ENCODE assay signal across 7 mouse cellular contexts in the genomic region with DNA sequence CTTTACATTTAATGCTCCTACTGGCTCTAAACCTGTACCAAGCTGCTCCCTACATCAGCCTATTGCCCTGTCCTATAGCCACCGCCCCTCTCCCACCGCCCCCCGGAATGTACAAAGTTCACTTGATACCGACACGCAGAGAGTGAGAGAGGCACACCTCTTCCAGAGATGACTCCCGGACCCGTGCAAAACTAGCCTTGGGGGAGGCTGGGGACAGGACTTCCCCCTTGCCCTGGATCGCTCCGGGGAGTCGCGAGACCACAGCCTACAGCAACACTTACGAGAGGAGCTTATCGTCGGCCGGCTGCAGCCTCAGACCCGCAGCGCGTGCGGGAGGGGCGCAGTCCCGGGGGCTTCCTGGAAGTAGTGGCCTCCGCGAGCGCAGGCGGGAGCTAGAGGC. TPM values are rescaled to one million over a fixed set of nuclear protein-coding genes. Genes with fewer than 3 reads are reported as not detected.
DNase-seq lines count a peak whose midpoint lies in the region; ATAC-seq and TF ChIP-seq lines count a peak whose summit lies in the region.

No protein-coding gene starts in this region.

- H3K4me2 ChIP-seq in embryonic facial prominence, embryonic 12.5 days (replicated peaks) = peak overlapping the region; percentile 72
- peak overlapping the region; percentile 76 for H3K4me2 ChIP-seq in intestine, embryonic 16.5 days (ENCODE audit: low read depth, low read length)
- peak overlapping the region; percentile 74 for H3K4me2 ChIP-seq in midbrain, embryonic 14.5 days (ENCODE audit: low read length)

- WGBS in embryonic facial prominence, embryonic 12.5 days = under 1% methylated on average over 25 of the region's 25 CpGs
- WGBS in intestine, embryonic 16.5 days = under 1% methylated on average over 25 of the region's 25 CpGs
- WGBS in midbrain, embryonic 14.5 days = under 1% methylated on average over 25 of the region's 25 CpGs

- H3K36me3 ChIP-seq in testis, adult 2 months (ENCODE audit: control insufficient read depth, insufficient read depth, low read length) = no peaks in the 10 kb centered on the region
- peaks cover 16% of the 10 kb centered on the region for H3K36me3 ChIP-seq in embryonic facial prominence, embryonic 12.5 days
- peaks cover 2% of the 10 kb centered on the region; the same call in 1 of the 2 replicates for H3K36me3 ChIP-seq in intestine, embryonic 16.5 days (ENCODE audit: control insufficient read depth, insufficient read depth, low read length)
- H3K36me3 ChIP-seq in midbrain, embryonic 14.5 days (ENCODE audit: control insufficient read depth, insufficient read depth, low read length) = peaks cover 24% of the 10 kb centered on the region

- no peaks in the 10 kb centered on the region for H3K27me3 ChIP-seq in testis, adult 2 months (ENCODE audit: control insufficient read depth, insufficient read depth, low read length)
- H3K27me3 ChIP-seq in embryonic facial prominence, embryonic 12.5 days = no peaks in the 10 kb centered on the region
- H3K27me3 ChIP-seq in intestine, embryonic 16.5 days (replicated peaks; ENCODE audit: control insufficient read depth, insufficient read depth, low read length) = no peaks in the 10 kb centered on the region
- no peaks in the 10 kb centered on the region for H3K27me3 ChIP-seq in midbrain, embryonic 14.5 days (ENCODE audit: control insufficient read depth, insufficient read depth, low read length)

- no peak for TF ChIP-seq POLR2A in testis, adult 2 months (IDR thresholded peaks at IDR 0.05; ENCODE audit: control insufficient read depth, low read depth, low read length)

- peak; percentile 2; the same call in 1 of the 2 replicates for ATAC-seq in embryonic facial prominence, embryonic 12.5 days (ENCODE audit: insufficient number of reproducible peaks, insufficient read depth, low FRiP score, low TSS enrichment)
- peak; percentile 57 for ATAC-seq in intestine, embryonic 16.5 days
- peak; percentile 0; the same call in 1 of the 2 replicates for ATAC-seq in midbrain, embryonic 14.5 days (ENCODE audit: low FRiP score, low TSS enrichment)

- H3K4me3 ChIP-seq in testis, adult 2 months (ENCODE audit: control insufficient read depth, low read depth, low read length) = peak overlapping the region; percentile 99
- peak overlapping the region; percentile 80 for H3K4me3 ChIP-seq in embryonic facial prominence, embryonic 12.5 days
- peak overlapping the region; percentile 92 for H3K4me3 ChIP-seq in intestine, embryonic 16.5 days (ENCODE audit: low read length)
- H3K4me3 ChIP-seq in midbrain, embryonic 14.5 days (replicated peaks; ENCODE audit: low read depth, low read length) = peak overlapping the region; percentile 64

- H3K4me1 ChIP-seq in testis, adult 2 months (ENCODE audit: control insufficient read depth, insufficient read depth, low read length) = peaks cover 22% of the 10 kb centered on the region
- H3K4me1 ChIP-seq in embryonic facial prominence, embryonic 12.5 days = peaks cover 21% of the 10 kb centered on the region
- H3K4me1 ChIP-seq in intestine, embryonic 16.5 days (ENCODE audit: control insufficient read depth, insufficient read depth, low read length) = peaks cover 41% of the 10 kb centered on the region
- H3K4me1 ChIP-seq in midbrain, embryonic 14.5 days (ENCODE audit: control insufficient read depth, insufficient read depth, low read length) = peaks cover 22% of the 10 kb centered on the region

- peak overlapping the region; percentile 73 for H3K9ac ChIP-seq in embryonic facial prominence, embryonic 12.5 days
- H3K9ac ChIP-seq in intestine, embryonic 16.5 days (ENCODE audit: low read depth, low read length) = peak overlapping the region; percentile 93
- H3K9ac ChIP-seq in midbrain, embryonic 14.5 days (replicated peaks; ENCODE audit: low read length) = peak overlapping the region; percentile 82

- no peaks in the 10 kb centered on the region for H3K9me3 ChIP-seq in embryonic facial prominence, embryonic 12.5 days
- no peaks in the 10 kb centered on the region for H3K9me3 ChIP-seq in intestine, embryonic 16.5 days (ENCODE audit: control insufficient read depth, low read length)
- H3K9me3 ChIP-seq in midbrain, embryonic 14.5 days (ENCODE audit: control insufficient read depth, low read length) = no peaks in the 10 kb centered on the region

- no peak for TF ChIP-seq CTCF in testis, adult 2 months (IDR thresholded peaks at IDR 0.05; ENCODE audit: control insufficient read depth, insufficient read depth, insufficient replicate concordance, low read depth, low read length)

- H3K27ac ChIP-seq in testis, adult 2 months (ENCODE audit: control insufficient read depth, insufficient read depth, low read depth, low read length) = peak overlapping the region; percentile 97
- peak overlapping the region; percentile 81 for H3K27ac ChIP-seq in embryonic facial prominence, embryonic 12.5 days
- H3K27ac ChIP-seq in intestine, embryonic 16.5 days (ENCODE audit: low read length) = peak overlapping the region; percentile 94
- H3K27ac ChIP-seq in midbrain, embryonic 14.5 days (replicated peaks; ENCODE audit: low read depth, low read length) = peak overlapping the region; percentile 85

- DNase-seq in testis, postnatal 14 days (ENCODE audit: low spot score) = no peak
- DNase-seq in midbrain, embryonic 14.5 days = no peak
- DNase-seq in cerebellum, postnatal 10 days = no peak
- DNase-seq in gastrocnemius, adult 18-20 months (ENCODE audit: low spot score) = no peak

RNA-seq across cellular contexts. Expression of gene Iqce, which starts 0.5 kb away (rescaled TPM):
- polyA plus RNA-seq in testis, adult 2 months (2012; rRNA removed) = 126 and 134 TPM in 2 replicates
- 25.9 and 29.7 TPM in 2 replicates for polyA plus RNA-seq in embryonic facial prominence, embryonic 12.5 days (2016; fragmentation: Nextera tagmentation; extraction: Ambion mirVana)
- 16.7 and 18.2 TPM in 2 replicates for polyA plus RNA-seq in intestine, embryonic 16.5 days (2015; fragmentation: Nextera tagmentation; extraction: Ambion mirVana)
- polyA plus RNA-seq in midbrain, embryonic 14.5 days (2014; fragmentation: Nextera tagmentation; extraction: Ambion mirVana) = 22.9 and 25.0 TPM in 2 replicates
- 1 to 10 TPM; 1.6 to 2.2 TPM for total RNA-seq in gastrocnemius, adult 18-20 months (2021)

RNA-seq across cellular contexts. Expression of gene Brat1, which starts 3.1 kb away (rescaled TPM):
- polyA plus RNA-seq in testis, adult 2 months (2012; rRNA removed) = 22.5 and 23.3 TPM in 2 replicates
- polyA plus RNA-seq in embryonic facial prominence, embryonic 12.5 days (2016; fragmentation: Nextera tagmentation; extraction: Ambion mirVana) = 23.8 and 24.5 TPM in 2 replicates
- polyA plus RNA-seq in intestine, embryonic 16.5 days (2015; fragmentation: Nextera tagmentation; extraction: Ambion mirVana) = 19.0 and 20.0 TPM in 2 replicates
- polyA plus RNA-seq in midbrain, embryonic 14.5 days (2014; fragmentation: Nextera tagmentation; extraction: Ambion mirVana) = 18.3 and 19.0 TPM in 2 replicates
- total RNA-seq in gastrocnemius, adult 18-20 months (2021) = 1 to 10 TPM; 4.5 to 5.3 TPM

RNA-seq across cellular contexts. Expression of gene Amz1, which starts 22.3 kb away (rescaled TPM):
- 0.14 and 0.28 TPM in 2 replicates for polyA plus RNA-seq in testis, adult 2 months (2012; rRNA removed)
- polyA plus RNA-seq in embryonic facial prominence, embryonic 12.5 days (2016; fragmentation: Nextera tagmentation; extraction: Ambion mirVana) = 0.74 and 1.4 TPM in 2 replicates
- polyA plus RNA-seq in intestine, embryonic 16.5 days (2015; fragmentation: Nextera tagmentation; extraction: Ambion mirVana) = 1.4 and 1.5 TPM in 2 replicates
- 1.9 and 3.1 TPM in 2 replicates for polyA plus RNA-seq in midbrain, embryonic 14.5 days (2014; fragmentation: Nextera tagmentation; extraction: Ambion mirVana)
- total RNA-seq in gastrocnemius, adult 18-20 months (2021) = under 1 TPM in 1 of 2 experiments, not detected in 1; 0.36 TPM

RNA-seq across cellular contexts. Expression of gene Ttyh3, which starts 52.8 kb away (rescaled TPM):
- polyA plus RNA-seq in testis, adult 2 months (2012; rRNA removed) = 16.2 and 18.3 TPM in 2 replicates
- polyA plus RNA-seq in embryonic facial prominence, embryonic 12.5 days (2016; fragmentation: Nextera tagmentation; extraction: Ambion mirVana) = 60.6 and 62.6 TPM in 2 replicates
- polyA plus RNA-seq in intestine, embryonic 16.5 days (2015; fragmentation: Nextera tagmentation; extraction: Ambion mirVana) = 17.0 and 24.3 TPM in 2 replicates
- polyA plus RNA-seq in midbrain, embryonic 14.5 days (2014; fragmentation: Nextera tagmentation; extraction: Ambion mirVana) = 72.1 and 86.7 TPM in 2 replicates
- total RNA-seq in gastrocnemius, adult 18-20 months (2021) = 1 to 10 TPM; 4.1 to 5.4 TPM

Comparison
In these comparisons a context has a peak if more than half of its experiments do, and no peak if none do; other contexts are left out.
1. ATAC-seq: peak in every context shown above with its lines; median percentile 57 in intestine, embryonic 16.5 days; 2 in embryonic facial prominence, embryonic 12.5 days; 0 in midbrain, embryonic 14.5 days.